In the genomic region with DNA sequence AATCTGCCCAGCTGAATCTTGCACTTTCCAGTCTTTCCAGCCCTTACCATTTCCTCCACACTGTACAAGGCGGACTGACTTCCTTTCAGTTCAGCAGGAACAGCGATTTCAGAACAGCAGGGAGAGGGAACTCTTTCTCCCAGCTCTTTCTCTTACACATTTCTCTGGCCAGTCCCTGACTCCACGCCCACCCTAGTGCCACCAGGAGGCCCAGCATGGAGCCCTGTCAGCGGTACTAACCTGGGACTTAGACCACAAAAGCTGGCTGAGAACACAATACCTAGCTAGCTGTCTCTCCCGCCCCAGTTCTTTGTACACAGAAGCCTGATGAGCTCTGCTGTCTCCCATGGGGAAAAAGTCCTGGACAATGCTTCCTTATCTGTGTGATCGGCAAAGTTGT, we compare ENCODE assay signal across 24 mouse cellular contexts. TPM values are rescaled to one million over a fixed set of nuclear protein-coding genes. Genes with fewer than 3 reads are reported as not detected.
DNase-seq lines count a peak whose midpoint lies in the region; ATAC-seq and TF ChIP-seq lines count a peak whose summit lies in the region.
"Had no signal": no experiment of that assay in that cellular context is flagged by ENCODE, and none has a peak within 500 bp of the region (broad histone marks: within the 10 kb centered on the region; RNA-seq: fewer than 3 reads in every experiment).

No protein-coding gene starts in this region.

- H3K9ac ChIP-seq in heart, adult 2 months (ENCODE audit: low read depth, low read length), result no peak overlapping the region
- H3K9ac ChIP-seq in intestine, embryonic 16.5 days (ENCODE audit: low read depth, low read length), result 0 out of 2 replicates have a peak overlapping the region, but pooled peaks have one; percentile 40
- H3K9ac ChIP-seq: forebrain, embryonic 15.5 days; liver, embryonic 15.5 days; neural tube, embryonic 13.5 days had no signal

- peak overlapping the region; percentile 11; the same call in 1 of the 2 replicates for H3K4me3 ChIP-seq in heart, adult 2 months
- H3K4me3 ChIP-seq in intestine, embryonic 16.5 days (ENCODE audit: low read length), result no peak overlapping the region
- H3K4me3 ChIP-seq: embryonic facial prominence, embryonic 10.5 days; forebrain, embryonic 15.5 days; liver, embryonic 15.5 days; myocyte; neural tube, embryonic 13.5 days had no signal

- H3K79me2 ChIP-seq in heart, adult 2 months (replicated peaks; ENCODE audit: control insufficient read depth, insufficient read depth, low read length), result no peaks in the 10 kb centered on the region

- peak; percentile 30 to 48 for DNase-seq in heart, adult 2 months
- no peak for DNase-seq in heart, adult 9 months (ENCODE audit: low spot score in 2 of 2)
- peak; percentile 19 for DNase-seq in kidney, postnatal 10 days
- no peak for DNase-seq in kidney, adult 8-10 months
- DNase-seq in lung, postnatal 10 days, result peak; percentile 31
- no peak for DNase-seq in lung, postnatal 25 days (ENCODE audit: low spot score)
- DNase-seq in layer of hippocampus, adult 18-20 months (ENCODE audit: low spot score in 2 of 2), result no peak
- DNase-seq: adrenal gland, adult 2 months; cerebellum, adult 11-12 months; cerebellum, postnatal 10 days; gastrocnemius, postnatal 36 days; kidney, adult 9 months; layer of hippocampus, adult 9-11 months; retina, postnatal 1 day; right cerebral cortex, postnatal 25 days had no signal

- no peaks in the 10 kb centered on the region for H3K27me3 ChIP-seq in heart, adult 2 months (ENCODE audit: control insufficient read depth, insufficient read depth, low read length)
- no peaks in the 10 kb centered on the region for H3K27me3 ChIP-seq in intestine, embryonic 16.5 days (replicated peaks; ENCODE audit: control insufficient read depth, insufficient read depth, low read length)
- H3K27me3 ChIP-seq: forebrain, embryonic 15.5 days; liver, embryonic 15.5 days; neural tube, embryonic 13.5 days had no signal

- peak; percentile 36; the same call in 1 of the 2 replicates for ATAC-seq in intestine, embryonic 16.5 days
- ATAC-seq: forebrain, embryonic 15.5 days; hindbrain, postnatal 0 days; midbrain, embryonic 16.5 days had no signal

- H3K36me3 ChIP-seq in heart, adult 2 months (ENCODE audit: control insufficient read depth, insufficient read depth, low read length), result no peaks in the 10 kb centered on the region
- H3K36me3 ChIP-seq in intestine, embryonic 16.5 days (ENCODE audit: control insufficient read depth, insufficient read depth, low read length), result no peaks in the 10 kb centered on the region
- H3K36me3 ChIP-seq: embryonic facial prominence, embryonic 10.5 days; forebrain, embryonic 15.5 days; liver, embryonic 15.5 days; neural tube, embryonic 13.5 days had no signal

- intact Hi-C loops in heart, adult 2 months (cut with DNase I), result loop anchor here (2.0 kb wide), 1 partner anchor 74 kb away; no protein-coding TSS in a partner anchor

- TF ChIP-seq POLR2A in heart, adult 2 months (IDR thresholded peaks at IDR 0.05; ENCODE audit: insufficient read depth, low read depth, low read length), result no peak

- H3K9me3 ChIP-seq in intestine, embryonic 16.5 days (ENCODE audit: control insufficient read depth, low read length), result no peaks in the 10 kb centered on the region
- H3K9me3 ChIP-seq: embryonic facial prominence, embryonic 10.5 days; forebrain, embryonic 15.5 days; liver, embryonic 15.5 days; neural tube, embryonic 13.5 days had no signal

- peak; percentile 16 for TF ChIP-seq CTCF in heart, adult 2 months (IDR thresholded peaks at IDR 0.05)

- 39% methylated on average over 6 of the region's 6 CpGs for WGBS in heart, adult 2 months
- 37% methylated on average over 6 of the region's 6 CpGs for WGBS in intestine, embryonic 16.5 days

- no peak overlapping the region for H3K4me2 ChIP-seq in intestine, embryonic 16.5 days (ENCODE audit: low read depth, low read length)
- H3K4me2 ChIP-seq: forebrain, embryonic 15.5 days; liver, embryonic 15.5 days; neural tube, embryonic 13.5 days had no signal

- no peak for TF ChIP-seq EP300 in heart, adult 2 months (IDR thresholded peaks at IDR 0.05; ENCODE audit: insufficient read depth, low read depth, low read length)

- peak overlapping the region; percentile 70 for H3K27ac ChIP-seq in heart, adult 2 months
- H3K27ac ChIP-seq in intestine, embryonic 16.5 days (ENCODE audit: low read length), result peak overlapping the region; percentile 45
- H3K27ac ChIP-seq: embryonic facial prominence, embryonic 10.5 days; forebrain, embryonic 15.5 days; hindbrain, postnatal 0 days; liver, embryonic 15.5 days; macrophage; neural tube, embryonic 13.5 days had no signal

- peaks cover 1% of the 10 kb centered on the region; the same call in 1 of the 2 replicates for H3K4me1 ChIP-seq in heart, adult 2 months (ENCODE audit: control insufficient read depth, insufficient read depth, low read length)
- H3K4me1 ChIP-seq in intestine, embryonic 16.5 days (ENCODE audit: control insufficient read depth, insufficient read depth, low read length), result peaks cover 10% of the 10 kb centered on the region
- H3K4me1 ChIP-seq: embryonic facial prominence, embryonic 10.5 days; forebrain, embryonic 15.5 days; liver, embryonic 15.5 days; neural tube, embryonic 13.5 days had no signal

RNA-seq across cellular contexts. Expression of gene Epas1, which starts 8.6 kb away (rescaled TPM):
- 100 to 1,000 TPM; 244 to 277 TPM for total RNA-seq in heart, adult 2 months (2021)
- polyA plus RNA-seq in heart, adult 2 months (2012; rRNA removed), result 115 and 119 TPM in 2 replicates
- 4.0 and 4.7 TPM in 2 replicates for polyA plus RNA-seq in intestine, embryonic 16.5 days (2015; fragmentation: Nextera tagmentation; extraction: Ambion mirVana)
- 10 to 100 TPM; 83.0 to 84.1 TPM for total RNA-seq in layer of hippocampus, adult 18-20 months (2021)

Comparison
In these comparisons a context has a peak if more than half of its experiments do, and no peak if none do; other contexts are left out.
1. DNase-seq: peak in heart, adult 2 months (2 of 2), kidney, postnatal 10 days (single experiment) and lung, postnatal 10 days (single experiment); none in heart, adult 9 months (0 of 2), kidney, adult 8-10 months (0 of 2), lung, postnatal 25 days (single experiment) and layer of hippocampus, adult 18-20 months (0 of 2).